Mouse (Mus musculus) CD4-positive, CD25-positive, alpha-beta regulatory T cell, adult 4 months (primary cell): ENCODE measurements around the gene Gm13084. TPM values are rescaled to one million over a fixed set of nuclear protein-coding genes. Genes with fewer than 3 reads are reported as not detected.
"Not testable (repeated sequence)": the region's sequence is repeated elsewhere in the genome, so short reads cannot be mapped to it uniquely, and the experiment has no call there.

Source experiments
- ATAC-seq: one replicate; pipeline ENCODE4 v1.8.0; 2017
- polyA plus RNA-seq, 2 experiments: library from polyadenylated mRNA; unstranded; fragments of 100-300 nt; shearing (Covaris generic); gene quantifications; one replicate each; pipeline ENCODE4 v1.2.1; 2017

The Gm13084 gene
- not detected for polyA plus RNA-seq

GRCm38 (mm10) chr4:143815993-143816392 is at the start of gene Gm13084:
Gene Gm13084 (minus strand): TSS chr4:143816093.
- ATAC-seq: no peak

DNA sequence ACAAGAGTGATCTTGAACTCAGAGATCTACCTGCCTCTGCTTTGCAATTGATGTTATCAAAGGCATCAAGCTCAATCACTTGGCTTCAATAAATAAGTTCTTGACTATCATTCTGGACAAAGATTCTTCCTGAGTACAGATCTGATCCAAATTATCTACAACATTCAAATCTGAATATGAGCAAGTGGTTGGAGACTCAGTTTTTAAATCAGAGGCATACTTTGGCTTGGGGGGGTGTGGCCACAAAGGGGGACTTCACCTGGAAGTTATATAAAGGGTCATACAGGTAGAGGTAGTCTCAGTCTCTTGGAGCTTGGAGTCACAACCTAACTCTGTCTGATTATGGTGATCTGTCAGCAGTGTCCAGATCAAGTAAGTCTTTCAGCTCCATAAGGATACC is 30.3 kb upstream of the Gm13084 start, which contains the start of gene Gm13103:
Gene Gm13103 (plus strand): TSS at position 301 of the 400 bp plus-strand sequence.
- not testable (repeated sequence) for ATAC-seq

GRCm38 (mm10) chr4:143789052-143789451 is 26.8 kb downstream of the Gm13084 start, which contains the start of gene Gm13023:
Gene Gm13023 (plus strand): TSS chr4:143789352.
- not testable (repeated sequence) for ATAC-seq

Other genes starting within 250 kb of the Gm13084 start
- gene Gm13083, start 201.1 kb downstream of the Gm13084 start, polyA plus RNA-seq: not detected
- not detected for gene Gm13088, start 158.8 kb downstream of the Gm13084 start, polyA plus RNA-seq
- gene Gm13089, start 113.4 kb downstream of the Gm13084 start, polyA plus RNA-seq: not detected
- not detected for gene Gm13078, start 96.6 kb downstream of the Gm13084 start, polyA plus RNA-seq
- not detected for gene Gm13023, start 26.7 kb downstream of the Gm13084 start, polyA plus RNA-seq
- gene Gm13103, start 30.4 kb upstream of the Gm13084 start, polyA plus RNA-seq: not detected
- gene Pramef6, start 84.3 kb upstream of the Gm13084 start, polyA plus RNA-seq: not detected
- gene Pramef25, start 134.9 kb upstream of the Gm13084 start, polyA plus RNA-seq: not detected
- not detected for gene Gm13101, start 150.9 kb upstream of the Gm13084 start, polyA plus RNA-seq
- not detected for gene Pramef17, start 178.3 kb upstream of the Gm13084 start, polyA plus RNA-seq
- not detected for gene Pramel4, start 243.0 kb upstream of the Gm13084 start, polyA plus RNA-seq